Mouse (Mus musculus) MEL (cell line): ENCODE data around the gene Meig1. TPM values are rescaled to one million over a fixed set of nuclear protein-coding genes. Genes with fewer than 3 reads are reported as not detected.

Experiments
- DNase-seq: peaks from one replicate; pipeline ENCODE4 v3.0.0; 2011; ENCODE audit warnings: low read depth, low spot score
- H3K27ac ChIP-seq: 2 replicates; pipeline ENCODE4 v1.5.1; 2012; ENCODE audit warnings: low read depth, mild to moderate bottlenecking, control low read depth, low read length, moderate library complexity; ENCODE audit not compliant: control insufficient read depth
- H3K27me3 ChIP-seq, 2 experiments: fragments of 150-350 bp in 1 of 2; sonication (generic) in 1 of 2; 2 replicates each; pipeline ENCODE4 v1.6.1; 2012; ENCODE audit warnings: low read length in 2 of 2, mild to moderate bottlenecking in 2 of 2, improper control_type of control experiment in 1 of 2, moderate library complexity in 1 of 2; ENCODE audit not compliant: insufficient read depth in 2 of 2, control insufficient read depth in 1 of 2
- H3K36me3 ChIP-seq, 2 experiments: 2 replicates each; pipeline ENCODE4 v1.6.1; 2012 to 2014; ENCODE audit warnings: low read length in 2 of 2, improper control_type of control experiment in 1 of 2, inconsistent platforms in 1 of 2, mild to moderate bottlenecking in 1 of 2; ENCODE audit not compliant: insufficient read depth in 2 of 2, control insufficient read depth in 1 of 2
- H3K4me1 ChIP-seq, 2 experiments: fragments of 150-350 bp in 1 of 2; sonication (generic) in 1 of 2; 2 replicates each; pipeline ENCODE4 v1.6.1; 2012; ENCODE audit warnings: low read length in 2 of 2, improper control_type of control experiment in 1 of 2, mild to moderate bottlenecking in 1 of 2; ENCODE audit not compliant: insufficient read depth in 2 of 2, control insufficient read depth in 1 of 2
- H3K4me3 ChIP-seq, 2 experiments: fragments of 150-350 bp in 1 of 2; sonication (generic) in 1 of 2; 2 replicates each; pipeline ENCODE4 v1.5.1; 2012; ENCODE audit warnings: low read depth in 2 of 2, low read length in 2 of 2, mild to moderate bottlenecking in 2 of 2, moderate library complexity in 2 of 2, control low read depth in 1 of 2, improper control_type of control experiment in 1 of 2; ENCODE audit not compliant: control insufficient read depth in 1 of 2, insufficient read depth in 1 of 2
- H3K79me2 ChIP-seq: 2 replicates; pipeline ENCODE4 v1.6.1; 2012; ENCODE audit warnings: mild to moderate bottlenecking, low read length, moderate library complexity; ENCODE audit not compliant: control insufficient read depth, poor library complexity, insufficient read depth
- H3K9ac ChIP-seq: 2 replicates; pipeline ENCODE4 v1.6.1; 2012; ENCODE audit warnings: low read depth, mild to moderate bottlenecking, control low read depth, low read length, moderate library complexity; ENCODE audit not compliant: control insufficient read depth, poor library complexity, severe bottlenecking
- H3K9me3 ChIP-seq: fragments of 150-350 bp; sonication (generic); replicated peaks from 2 replicates; pipeline ENCODE4 v1.6.1; 2012; ENCODE audit warnings: mild to moderate bottlenecking, low read length, improper control_type of control experiment, moderate library complexity; ENCODE audit not compliant: insufficient read depth
- BHLHE40 ChIP-seq: IDR thresholded peaks from 2 replicates; pipeline ENCODE4 v1.6.1; 2012; ENCODE audit warnings: low read depth, mild to moderate bottlenecking, inconsistent platforms, low read length, improper control_type of control experiment, borderline replicate concordance
- CHD1 ChIP-seq: IDR thresholded peaks from 2 replicates; pipeline ENCODE4 v1.6.1; 2012; ENCODE audit warnings: low read depth, mild to moderate bottlenecking, inconsistent platforms, low read length, improper control_type of control experiment
- CTCF ChIP-seq, 3 experiments: IDR thresholded peaks in 2 of 3; conservative IDR thresholded peaks in 1 of 3; 2 replicates each; pipeline ENCODE4 v1.5.1; 2011 to 2012; ENCODE audit warnings: low read length in 3 of 3, low read depth in 2 of 3, mild to moderate bottlenecking in 2 of 3, improper control_type of control experiment in 1 of 3, inconsistent platforms in 1 of 3, mixed read lengths in 1 of 3, moderate library complexity in 1 of 3; ENCODE audit not compliant: control insufficient read depth in 1 of 3, insufficient read depth in 1 of 3, poor library complexity in 1 of 3, severe bottlenecking in 1 of 3
- E2F4 ChIP-seq: IDR thresholded peaks from 2 replicates; pipeline ENCODE4 v1.6.1; 2011; ENCODE audit warnings: low read depth, low read length, improper control_type of control experiment, borderline replicate concordance
- EP300 ChIP-seq, 2 experiments: IDR thresholded peaks; 2 replicates each; pipeline ENCODE4 v1.6.1; 2011; ENCODE audit warnings: improper control_type of control experiment in 2 of 2, low read length in 2 of 2, low read depth in 1 of 2, mild to moderate bottlenecking in 1 of 2
- ETS1 ChIP-seq: IDR thresholded peaks from 2 replicates; pipeline ENCODE4 v1.6.1; 2012; ENCODE audit warnings: low read depth, mild to moderate bottlenecking, inconsistent platforms, low read length, improper control_type of control experiment, moderate library complexity
- GATA1 ChIP-seq: IDR thresholded peaks from 2 replicates; pipeline ENCODE4 v1.6.1; 2011; ENCODE audit warnings: low read depth, low read length, improper control_type of control experiment
- KAT2A ChIP-seq: conservative IDR thresholded peaks from 2 replicates; pipeline ENCODE4 v1.6.1; 2012; ENCODE audit warnings: low read depth, low read length, improper control_type of control experiment, inconsistent platforms
- MAX ChIP-seq: IDR thresholded peaks from 2 replicates; pipeline ENCODE4 v1.6.1; 2011; ENCODE audit warnings: low read length, improper control_type of control experiment
- MAZ ChIP-seq: IDR thresholded peaks from 2 replicates; pipeline ENCODE4 v1.6.1; 2012; ENCODE audit warnings: low read depth, mild to moderate bottlenecking, inconsistent platforms, low read length, improper control_type of control experiment
- MXI1 ChIP-seq: IDR thresholded peaks from 2 replicates; pipeline ENCODE4 v1.6.1; 2011; ENCODE audit warnings: mild to moderate bottlenecking, low read depth, low read length, improper control_type of control experiment
- MYB ChIP-seq: IDR thresholded peaks from 2 replicates; pipeline ENCODE4 v1.6.1; 2011; ENCODE audit warnings: mild to moderate bottlenecking, low read depth, low read length, improper control_type of control experiment
- MYC ChIP-seq: IDR thresholded peaks from 2 replicates; pipeline ENCODE4 v1.6.1; 2011; ENCODE audit warnings: low read depth, mild to moderate bottlenecking, low read length, improper control_type of control experiment, moderate library complexity
- NRF1 ChIP-seq: IDR thresholded peaks from 2 replicates; pipeline ENCODE4 v1.6.1; 2014; ENCODE audit warnings: low read depth, mild to moderate bottlenecking, inconsistent platforms, low read length, improper control_type of control experiment, moderate library complexity; ENCODE audit not compliant: poor library complexity, insufficient read depth, severe bottlenecking
- POLR2AphosphoS2 ChIP-seq: IDR thresholded peaks from 2 replicates; pipeline ENCODE4 v1.6.1; 2011; ENCODE audit warnings: low read length, improper control_type of control experiment
- RCOR1 ChIP-seq: IDR thresholded peaks from 2 replicates; pipeline ENCODE4 v1.6.1; 2012; ENCODE audit warnings: low read depth, mild to moderate bottlenecking, inconsistent platforms, low read length, improper control_type of control experiment
- SIN3A ChIP-seq: IDR thresholded peaks from 2 replicates; pipeline ENCODE4 v1.6.1; 2012; ENCODE audit warnings: low read length, improper control_type of control experiment, inconsistent platforms
- TAL1 ChIP-seq: IDR thresholded peaks from 2 replicates; pipeline ENCODE4 v1.6.1; 2012; ENCODE audit warnings: mild to moderate bottlenecking, inconsistent platforms, low read length, moderate library complexity, mixed read lengths
- USF1 ChIP-seq: IDR thresholded peaks from 2 replicates; pipeline ENCODE4 v1.6.1; 2014; ENCODE audit warnings: low read depth, mild to moderate bottlenecking, inconsistent platforms, low read length, improper control_type of control experiment, moderate library complexity
- ZKSCAN1 ChIP-seq: IDR thresholded peaks from 2 replicates; pipeline ENCODE4 v1.6.1; 2012; ENCODE audit warnings: low read depth, mild to moderate bottlenecking, inconsistent platforms, low read length, improper control_type of control experiment, moderate library complexity
- ZNF384 ChIP-seq: IDR thresholded peaks from 2 replicates; pipeline ENCODE4 v1.6.1; 2012; ENCODE audit warnings: low read depth, mild to moderate bottlenecking, inconsistent platforms, low read length, improper control_type of control experiment
- polyA plus RNA-seq, 2 experiments: library from polyadenylated mRNA; stranded (reverse) in 1 of 2; unstranded in 1 of 2; fragments of >175 nt in 1 of 2; fragments of >200 nt in 1 of 2; gene quantifications; 2 replicates each; pipeline versions ENCODE4 v1.2.1 to v1.2.4; 2012; ENCODE audit warnings: low replicate concordance in 2 of 2, low read depth in 1 of 2; ENCODE audit not compliant: insufficient read length in 2 of 2, insufficient read depth in 1 of 2, missing spikeins in 1 of 2
- total RNA-seq: library from RNA; depleted of rRNA; stranded (reverse); fragments of 300-350 nt; gene quantifications from 2 replicates; pipeline ENCODE4 v1.2.3, GENCODE M21; 2012; rRNA removed

Meig1 gene
- 0.33 TPM in 1 of 2 replicates, not detected in the other for total RNA-seq
- not detected for polyA plus RNA-seq

GRCm38 (mm10) chr2:3422548-3422947 lies at the start of gene Meig1:
TSS of gene Meig1 (minus strand) at chr2:3422648.
- Histone ChIP-seq H3K27me3 (no peaks in the 10 kb centered on the region), H3K4me1 (peaks cover 2 to 14% of the 10 kb centered on the region in 2 experiments; a peak in 3 of 4 replicates), H3K27ac (peak within 1 kb of the TSS; percentile 19), H3K79me2 (peaks cover 7% of the 10 kb centered on the region), H3K9ac (peak within 1 kb of the TSS; percentile 42), H3K36me3 (peaks cover 0 to 14% of the 10 kb centered on the region in 2 experiments; a peak in 2 of 4 replicates), H3K4me3 (peak within 1 kb of the TSS; percentile 46 to 58), H3K9me3 (no peaks in the 10 kb centered on the region)
- TF ChIP-seq POLR2AphosphoS2, result no peak
- no peak for TF ChIP-seq KAT2A
- TF ChIP-seq GATA1, result no peak
- no peak for TF ChIP-seq TAL1
- no peak for TF ChIP-seq MAX
- TF ChIP-seq ZNF384, result no peak
- no peak for TF ChIP-seq E2F4
- TF ChIP-seq EP300 (IDR thresholded peaks at IDR 0.05; ENCODE audit: low read depth in 1 of 2, low read length in 2 of 2), result no peak
- no peak for TF ChIP-seq CHD1
- no peak for TF ChIP-seq MXI1
- no peak for TF ChIP-seq USF1
- no peak for TF ChIP-seq MYC
- TF ChIP-seq RCOR1, result no peak
- TF ChIP-seq SIN3A, result no peak
- TF ChIP-seq BHLHE40, result no peak
- no peak for TF ChIP-seq NRF1
- no peak for TF ChIP-seq MYB
- no peak for TF ChIP-seq ZKSCAN1
- no peak for TF ChIP-seq ETS1
- no peak for DNase-seq

- Histone ChIP-seq H3K79me2 (no peaks in the 10 kb centered on the region), H3K36me3 (peaks cover 3 to 15% of the 10 kb centered on the region in 2 experiments; a peak in 3 of 4 replicates), H3K9ac (no peak overlapping the region), H3K9me3 (no peaks in the 10 kb centered on the region), H3K27me3 (no peaks in the 10 kb centered on the region), H3K4me3 (no peak overlapping the region), H3K27ac (no peak overlapping the region), H3K4me1 (no peaks in the 10 kb centered on the region)
- peak; percentile 21 for DNase-seq
- TF ChIP-seq BHLHE40 (no peak), CTCF (IDR thresholded peaks at IDR 0.05 in 2 of 3, conservative IDR thresholded peaks at IDR 0.05 in 1 of 3; ENCODE audit: control insufficient read depth in 1 of 3, insufficient read depth in 1 of 3, low read depth in 2 of 3, low read length in 3 of 3, poor library complexity in 1 of 3, severe bottlenecking in 1 of 3) (peak in 2 of 3 experiments; percentile 4 to 25; a peak in 2 of 6 replicates), MAZ (no peak), ETS1 (no peak)
Observed at GRCm38 (mm10) chr2:3456590-3456989, 34.1 kb upstream of the Meig1 start.
